In genomic region chr12:75836524-75836962, GRCm38 (mm10) we compare ENCODE assay signal across 8 mouse cellular contexts. TPM values are rescaled to one million over a fixed set of nuclear protein-coding genes. Genes with fewer than 3 reads are reported as not detected.
DNase-seq lines count a peak whose midpoint lies in the region; ATAC-seq lines count a peak whose summit lies in the region.

No protein-coding gene starts in this region.

- no peak; the same call in 1 of the 2 replicates for ATAC-seq in embryonic facial prominence, embryonic 14.5 days (ENCODE audit: low read depth)
- peak; percentile 41; the same call in 1 of the 2 replicates for ATAC-seq in kidney, embryonic 16.5 days (ENCODE audit: low FRiP score, low TSS enrichment)
- no peak for ATAC-seq in midbrain, embryonic 13.5 days

- H3K4me2 ChIP-seq in embryonic facial prominence, embryonic 14.5 days (ENCODE audit: low read depth, low read length), result peak overlapping the region; percentile 5; the same call in 1 of the 2 replicates
- H3K4me2 ChIP-seq in kidney, embryonic 16.5 days (replicated peaks; ENCODE audit: low read depth, low read length), result 0 out of 2 replicates have a peak overlapping the region, but pooled peaks have one; percentile 16
- peak overlapping the region; percentile 28 for H3K4me2 ChIP-seq in midbrain, embryonic 13.5 days (replicated peaks)

- no peak overlapping the region for H3K4me3 ChIP-seq in embryonic facial prominence, embryonic 14.5 days (ENCODE audit: low read depth, low read length)
- no peak overlapping the region for H3K4me3 ChIP-seq in kidney, embryonic 16.5 days (ENCODE audit: low read length)
- H3K4me3 ChIP-seq in midbrain, embryonic 13.5 days (replicated peaks), result peak overlapping the region; percentile 2; the same call in 1 of the 2 replicates

- no peak overlapping the region for H3K9ac ChIP-seq in embryonic facial prominence, embryonic 14.5 days (ENCODE audit: low read depth, low read length)
- H3K9ac ChIP-seq in kidney, embryonic 16.5 days (replicated peaks; ENCODE audit: low read length), result no peak overlapping the region
- no peak overlapping the region for H3K9ac ChIP-seq in midbrain, embryonic 13.5 days (replicated peaks)

- no peaks in the 10 kb centered on the region for H3K9me3 ChIP-seq in embryonic facial prominence, embryonic 14.5 days (ENCODE audit: control insufficient read depth, low read length)
- no peaks in the 10 kb centered on the region for H3K9me3 ChIP-seq in kidney, embryonic 16.5 days (ENCODE audit: low read length)
- H3K9me3 ChIP-seq in midbrain, embryonic 13.5 days, result no peaks in the 10 kb centered on the region

- H3K27ac ChIP-seq in embryonic facial prominence, embryonic 14.5 days (replicated peaks; ENCODE audit: low read depth, low read length), result no peak overlapping the region
- H3K27ac ChIP-seq in kidney, embryonic 16.5 days (ENCODE audit: low read length), result peak overlapping the region; percentile 14; the same call in 1 of the 2 replicates
- H3K27ac ChIP-seq in midbrain, embryonic 13.5 days, result no peak overlapping the region

- H3K4me1 ChIP-seq in embryonic facial prominence, embryonic 14.5 days (ENCODE audit: control insufficient read depth, insufficient read depth, low read length), result peaks cover 19% of the 10 kb centered on the region
- peaks cover 72% of the 10 kb centered on the region for H3K4me1 ChIP-seq in kidney, embryonic 16.5 days (ENCODE audit: insufficient read depth, low read length)
- H3K4me1 ChIP-seq in midbrain, embryonic 13.5 days (replicated peaks), result peaks cover 49% of the 10 kb centered on the region

- WGBS in embryonic facial prominence, embryonic 14.5 days, result 28% methylated on average over 11 of the region's 11 CpGs
- WGBS in kidney, embryonic 16.5 days, result 26% methylated on average over 11 of the region's 11 CpGs
- WGBS in midbrain, embryonic 13.5 days, result 18% methylated on average over 11 of the region's 11 CpGs

- no peaks in the 10 kb centered on the region for H3K36me3 ChIP-seq in embryonic facial prominence, embryonic 14.5 days (ENCODE audit: control insufficient read depth, insufficient read depth, low read length)
- H3K36me3 ChIP-seq in kidney, embryonic 16.5 days (ENCODE audit: insufficient read depth, low read length), result no peaks in the 10 kb centered on the region
- no peaks in the 10 kb centered on the region for H3K36me3 ChIP-seq in midbrain, embryonic 13.5 days

- peak; percentile 15 to 27 for DNase-seq in cerebellum, postnatal 14 days
- no peak for DNase-seq in cerebellum, adult 8-10 months
- peak; percentile 52 for DNase-seq in embryonic facial prominence, embryonic 14.5 days (ENCODE audit: low spot score)
- no peak for DNase-seq in cerebellum, adult 11-12 months
- DNase-seq in left cerebral cortex, adult 18-20 months (ENCODE audit: low spot score in 2 of 2), result no peak
- no peak for DNase-seq in urinary bladder, postnatal 4 days (ENCODE audit: low spot score in 2 of 2)

- no peaks in the 10 kb centered on the region for H3K27me3 ChIP-seq in embryonic facial prominence, embryonic 14.5 days (replicated peaks; ENCODE audit: control insufficient read depth, insufficient read depth, low read length)
- no peaks in the 10 kb centered on the region for H3K27me3 ChIP-seq in kidney, embryonic 16.5 days (ENCODE audit: insufficient read depth, low read length)
- H3K27me3 ChIP-seq in midbrain, embryonic 13.5 days, result 0 out of 2 replicates have a peak, but pooled peaks cover 3% of the 10 kb centered on the region

RNA-seq across cellular contexts. Expression of gene Syne2, which starts 18.6 kb away (rescaled TPM):
- polyA plus RNA-seq in embryonic facial prominence, embryonic 14.5 days (2014; fragmentation: Nextera tagmentation; extraction: Ambion mirVana), result 36.6 and 39.4 TPM in 2 replicates
- polyA plus RNA-seq in kidney, embryonic 16.5 days (2015; fragmentation: Nextera tagmentation; extraction: Ambion mirVana), result 58.7 and 61.9 TPM in 2 replicates
- polyA plus RNA-seq in midbrain, embryonic 13.5 days (2015; fragmentation: Nextera tagmentation; extraction: Ambion mirVana), result 74.5 and 84.4 TPM in 2 replicates
- total RNA-seq in left cerebral cortex, adult 18-20 months (2021), result 10 to 100 TPM; 20.8 to 21.8 TPM

Comparison
In these comparisons a context has a peak if more than half of its experiments do, and no peak if none do; other contexts are left out.
1. DNase-seq: peak in cerebellum, postnatal 14 days (2 of 2) and embryonic facial prominence, embryonic 14.5 days (single experiment); none in cerebellum, adult 8-10 months (single experiment), cerebellum, adult 11-12 months (single experiment), left cerebral cortex, adult 18-20 months (0 of 2) and urinary bladder, postnatal 4 days (0 of 2).
2. Peak in every context shown above with its lines, with median percentiles within 50 percentile points of each other: H3K4me2 ChIP-seq.